Mouse (Mus musculus) brown adipose tissue, adult 24 weeks (tissue): ENCODE results near the gene Cxcl10. TPM values are rescaled to one million over a fixed set of nuclear protein-coding genes. Genes with fewer than 3 reads are reported as not detected.
"Not testable (repeated sequence)": the region's sequence is repeated elsewhere in the genome, so short reads cannot be mapped to it uniquely, and the experiment has no call there.

ENCODE experiments used
- H3K27ac ChIP-seq: fragments of 200-500 bp; replicated peaks from 2 replicates; pipeline ENCODE4 v1.5.1; 2012; ENCODE audit warnings: low read depth, mild to moderate bottlenecking, low read length
- H3K4me1 ChIP-seq: fragments of 200-500 bp; 2 replicates; pipeline ENCODE4 v1.6.1; 2012; ENCODE audit warnings: low read length, mixed read lengths; ENCODE audit not compliant: control insufficient read depth, insufficient read depth, insufficient read length
- H3K4me3 ChIP-seq: fragments of 200-500 bp; 2 replicates; pipeline ENCODE4 v1.5.1; 2012; ENCODE audit warnings: low read depth, mild to moderate bottlenecking, low read length, moderate library complexity; ENCODE audit not compliant: insufficient read depth
- polyA plus RNA-seq: library from polyadenylated mRNA; stranded (reverse); fragments of >200 nt; gene quantifications from 2 replicates; pipeline ENCODE4 v1.2.4, GENCODE M21; 2012; ENCODE audit not compliant: missing spikeins, insufficient read depth, insufficient read length

The Cxcl10 gene
- polyA plus RNA-seq, 1 experiment, result not detected

DNA sequence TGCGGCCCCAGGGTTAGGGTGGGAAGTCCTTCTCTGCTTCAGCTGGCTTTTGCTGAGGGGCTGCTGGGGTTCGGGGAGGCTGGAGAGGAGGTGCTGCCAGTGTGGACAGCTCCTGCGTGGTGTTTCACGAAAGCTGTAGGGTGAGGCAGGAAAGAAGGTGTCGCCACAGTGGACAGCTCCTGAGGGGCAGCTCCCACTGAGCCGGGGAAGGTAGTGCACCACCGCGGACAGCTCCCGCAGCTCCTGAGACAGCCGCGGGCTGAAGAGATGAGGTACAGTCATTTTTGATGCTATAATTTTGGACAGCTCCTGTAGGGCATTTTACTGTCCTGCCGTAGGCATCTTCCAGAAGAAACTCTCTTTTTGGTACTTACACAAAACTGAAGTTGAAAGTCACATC, 9.3 kb upstream of the Cxcl10 start:
- Histone ChIP-seq H3K27ac (no peak overlapping the region), H3K4me3 (no peak overlapping the region)

GRCm38 (mm10) chr5:92353517-92353916, 4.8 kb upstream of the Cxcl10 start:
- Histone ChIP-seq H3K27ac (peak overlapping the region; percentile 84), H3K4me3 (peak overlapping the region; percentile 66), H3K4me1 (peaks cover 8% of the 10 kb centered on the region)

More for the DNA sequence above, 9.3 kb upstream of the Cxcl10 start:
- H3K4me1 ChIP-seq, result peaks cover under 1% of the 10 kb centered on the region; the same call in 1 of the 2 replicates

GRCm38 (mm10) chr5:92352716-92353115, 4.0 kb upstream of the Cxcl10 start:
- not testable (repeated sequence) for H3K4me1 ChIP-seq
- H3K4me3 ChIP-seq, result peak overlapping the region; percentile 12; the same call in 1 of the 2 replicates
- H3K27ac ChIP-seq, result peak overlapping the region; percentile 84

GRCm38 (mm10) chr5:92349731-92350130, 1.0 kb upstream of the Cxcl10 start:
- peaks cover 13% of the 10 kb centered on the region for H3K4me1 ChIP-seq
- H3K27ac ChIP-seq, result peak overlapping the region; percentile 64
- no peak overlapping the region for H3K4me3 ChIP-seq

- Histone ChIP-seq H3K4me1 (peaks cover 21% of the 10 kb centered on the region), H3K27ac (no peak overlapping the region), H3K4me3 (no peak overlapping the region)
Observed at GRCm38 (mm10) chr5:92345006-92345405, 3.7 kb downstream of the Cxcl10 start.

GRCm38 (mm10) chr5:92340606-92341005, 8.1 kb downstream of the Cxcl10 start:
- Histone ChIP-seq H3K27ac (peak overlapping the region; percentile 88), H3K4me3 (no peak overlapping the region), H3K4me1 (peaks cover 13% of the 10 kb centered on the region)

DNA sequence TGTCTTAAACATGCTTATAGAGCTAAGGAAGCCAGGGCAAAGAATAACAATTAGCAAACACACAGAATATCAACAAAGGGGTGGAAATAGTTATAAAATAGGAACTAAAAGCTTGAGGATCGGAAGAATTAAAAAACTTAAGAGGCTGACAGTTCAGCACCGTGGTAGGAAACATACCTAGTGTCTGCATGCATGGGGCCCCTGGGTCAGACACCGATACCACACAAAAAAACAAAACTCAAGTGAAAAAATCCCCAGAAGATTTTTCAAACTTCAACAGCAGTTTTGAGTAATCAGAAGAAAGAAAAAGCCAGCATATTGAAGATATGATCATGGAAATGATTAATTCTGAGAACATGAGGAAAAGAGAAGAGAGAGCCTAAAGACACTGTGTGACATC, 11.9 kb downstream of the Cxcl10 start:
- Histone ChIP-seq H3K4me1 (peaks cover 14% of the 10 kb centered on the region), H3K27ac (no peak overlapping the region), H3K4me3 (no peak overlapping the region)

GRCm38 (mm10) chr5:92332359-92332840, 16.3 kb downstream of the Cxcl10 start:
- H3K4me1 ChIP-seq, result peaks cover 9% of the 10 kb centered on the region
- peak overlapping the region; percentile 61 for H3K4me3 ChIP-seq
- H3K27ac ChIP-seq, result peak overlapping the region; percentile 98

DNA sequence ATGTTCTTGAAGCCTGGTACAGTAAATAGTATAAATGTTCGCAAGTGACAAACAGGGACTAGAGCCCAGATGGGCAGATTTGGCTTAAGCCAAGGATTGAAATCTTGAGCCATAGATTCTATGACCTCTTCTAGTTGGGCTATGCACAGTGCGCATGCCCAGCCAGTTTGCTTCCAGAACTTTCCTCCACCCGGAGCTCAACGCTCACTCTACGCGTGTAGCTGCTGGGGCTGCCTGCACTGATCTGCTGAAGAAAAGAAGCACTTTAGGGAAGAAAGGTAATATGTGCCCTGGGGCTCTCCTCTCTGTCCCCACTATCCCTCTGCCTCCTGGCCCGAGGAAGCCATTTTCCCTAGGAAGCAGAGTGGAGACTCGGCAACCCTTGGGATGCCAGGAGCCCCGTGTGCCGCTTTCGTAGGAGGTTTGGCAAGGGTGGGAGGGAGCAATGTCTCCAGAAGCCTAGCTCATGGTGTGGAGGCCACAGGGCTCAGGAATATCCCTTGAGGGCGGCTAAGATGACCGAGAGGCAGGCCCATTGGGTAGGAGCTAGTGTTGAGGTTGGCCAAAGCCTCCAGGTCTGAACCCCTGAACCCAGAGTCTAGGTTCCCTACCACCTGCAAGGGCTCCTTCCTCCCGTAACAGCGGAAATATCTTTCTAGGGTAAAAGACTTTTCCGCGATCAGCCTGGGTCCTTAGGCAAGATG, 16.9 kb downstream of the Cxcl10 start, which contains the start of gene Art3:
Art3 (plus strand) TSS at position 193 of the 704 bp plus-strand sequence.
- Histone ChIP-seq H3K4me1 (peaks cover 9% of the 10 kb centered on the region), H3K27ac (peak within 1 kb of the TSS; percentile 98)

GRCm38 (mm10) chr5:92331122-92331521, 17.6 kb downstream of the Cxcl10 start:
- Histone ChIP-seq H3K4me1 (peaks cover 9% of the 10 kb centered on the region), H3K4me3 (no peak overlapping the region), H3K27ac (peak overlapping the region; percentile 98)

More for the DNA sequence above, 16.9 kb downstream of the Cxcl10 start, which contains the start of gene Art3:
- peak within 1 kb of the TSS; percentile 61 for H3K4me3 ChIP-seq

GRCm38 (mm10) chr5:92327929-92328328, 20.8 kb downstream of the Cxcl10 start, which contains the start of gene Cxcl9:
TSS of gene Cxcl9 (minus strand) at chr5:92328079.
- H3K4me3 ChIP-seq, result peak within 1 kb of the TSS; percentile 47
- peak within 1 kb of the TSS; percentile 67 for H3K27ac ChIP-seq
- H3K4me1 ChIP-seq, result peaks cover 13% of the 10 kb centered on the region

DNA sequence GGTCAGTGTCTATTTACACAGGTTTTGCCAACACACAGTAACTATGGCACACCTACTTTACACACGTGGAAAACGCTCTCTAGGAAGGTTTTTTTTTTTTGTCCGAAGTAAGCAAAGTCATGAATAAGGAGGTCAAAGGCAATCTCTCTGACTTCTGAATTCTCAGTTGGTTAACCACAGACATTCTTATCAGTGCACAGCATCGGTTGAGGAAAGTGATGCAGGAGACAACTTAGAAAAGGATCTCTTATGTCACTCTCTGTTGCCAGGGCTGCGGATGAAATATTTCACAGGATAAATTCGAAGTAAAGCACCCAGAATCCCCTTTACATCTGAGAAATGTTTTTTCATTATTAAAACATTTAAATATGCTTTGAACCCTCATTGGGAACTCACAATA, 21.3 kb downstream of the Cxcl10 start:
- peaks cover 14% of the 10 kb centered on the region for H3K4me1 ChIP-seq
- H3K27ac ChIP-seq, result peak overlapping the region; percentile 67; the same call in 1 of the 2 replicates
- peak overlapping the region; percentile 15; the same call in 1 of the 2 replicates for H3K4me3 ChIP-seq

- Histone ChIP-seq H3K4me3 (no peak overlapping the region), H3K27ac (peak overlapping the region; percentile 98), H3K4me1 (peaks cover 18% of the 10 kb centered on the region; the same call in 1 of the 2 replicates)
Observed at GRCm38 (mm10) chr5:92323264-92323663, 25.4 kb downstream of the Cxcl10 start.

DNA sequence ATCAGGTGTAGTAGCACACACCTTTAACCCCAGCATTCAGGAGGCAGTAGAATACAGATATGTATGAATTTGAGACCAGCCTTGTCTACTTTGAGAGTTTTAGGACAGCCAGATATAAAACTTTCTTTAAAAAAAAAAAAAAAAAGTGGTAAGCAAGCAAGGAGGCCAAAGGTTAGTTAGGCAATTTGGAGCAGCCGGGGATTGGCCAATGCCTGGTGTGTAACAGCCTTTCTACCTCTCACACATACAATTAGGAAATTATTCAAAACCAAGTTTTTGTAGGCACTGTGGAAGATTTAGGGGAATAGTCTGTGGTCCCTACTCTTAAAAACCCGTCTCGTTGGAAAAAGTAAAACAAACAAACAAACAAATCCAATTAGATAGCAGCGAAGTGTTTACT, 26.1 kb downstream of the Cxcl10 start:
- Histone ChIP-seq H3K27ac (peak overlapping the region; percentile 100), H3K4me1 (peaks cover 18% of the 10 kb centered on the region; the same call in 1 of the 2 replicates), H3K4me3 (no peak overlapping the region)

DNA sequence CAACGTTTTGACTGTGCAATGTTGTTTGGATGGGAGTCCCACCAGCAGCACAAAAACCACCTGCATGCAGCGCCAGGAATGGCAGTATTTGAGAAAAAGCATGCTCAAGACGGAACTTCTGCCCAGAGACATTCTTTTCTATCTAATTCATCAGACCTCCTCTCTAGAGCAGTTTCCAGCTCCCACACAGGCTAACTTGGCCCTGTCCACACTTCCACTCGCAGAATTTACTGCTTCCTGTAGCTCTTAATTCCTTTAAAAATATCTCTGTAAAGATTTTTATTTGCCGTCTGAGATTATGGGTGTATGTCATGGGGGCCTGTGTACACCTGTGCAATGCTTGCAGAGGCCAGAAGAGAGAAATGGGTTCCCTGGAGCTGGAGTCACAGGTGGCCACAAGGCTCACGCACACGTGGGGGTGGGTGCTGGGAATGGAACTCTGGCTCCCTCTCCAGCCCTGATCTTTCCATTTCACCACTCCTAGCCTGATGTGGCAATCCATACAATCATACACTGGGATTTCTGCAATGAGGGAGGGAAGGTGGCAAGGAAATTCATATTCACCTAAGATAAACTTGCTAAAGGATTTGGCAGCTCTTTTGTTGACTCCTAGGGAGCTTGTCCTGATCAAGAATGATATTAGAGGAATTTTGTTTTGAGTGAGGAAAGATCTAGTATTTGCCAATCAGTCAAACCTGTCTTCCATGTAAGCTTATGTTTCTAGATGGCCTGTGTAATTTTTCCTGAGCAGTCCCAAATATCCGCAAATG, 26.9 kb downstream of the Cxcl10 start:
- H3K4me1 ChIP-seq, result peaks cover 18% of the 10 kb centered on the region; the same call in 1 of the 2 replicates
- no peak overlapping the region for H3K4me3 ChIP-seq
- H3K27ac ChIP-seq, result peak overlapping the region; percentile 100
